Mouse (Mus musculus) neural tube, embryonic 12.5 days (tissue): Measurements from ENCODE around the gene Caln1. TPM values are rescaled to one million over a fixed set of nuclear protein-coding genes. Genes with fewer than 3 reads are reported as not detected.

Source experiments
- ATAC-seq: fragments of 200-750 bp; cut with Nextera tagmentation; 2 replicates; pipeline ENCODE4 v1.8.0; 2017; ENCODE audit warnings: low read depth, mild to moderate bottlenecking, moderate TSS enrichment, moderate library complexity; ENCODE audit not compliant: low FRiP score
- H3K27ac ChIP-seq: fragments of 300-500 bp; sonication (generic); 2 replicates; pipeline ENCODE4 v1.5.1; 2016
- H3K27me3 ChIP-seq: fragments of 300-500 bp; sonication (generic); replicated peaks from 2 replicates; pipeline ENCODE4 v1.6.1; 2016; ENCODE audit warnings: mild to moderate bottlenecking
- H3K36me3 ChIP-seq: fragments of 300-500 bp; sonication (generic); 2 replicates; pipeline ENCODE4 v1.6.1; 2016; ENCODE audit warnings: mild to moderate bottlenecking
- H3K4me1 ChIP-seq: fragments of 300-500 bp; sonication (generic); 2 replicates; pipeline ENCODE4 v1.6.1; 2016
- H3K4me2 ChIP-seq: fragments of 300-500 bp; sonication (generic); replicated peaks from 2 replicates; pipeline ENCODE4 v1.6.1; 2016; ENCODE audit warnings: mild to moderate bottlenecking
- H3K4me3 ChIP-seq: fragments of 300-500 bp; sonication (generic); 2 replicates; pipeline ENCODE4 v1.5.1; 2016
- H3K9ac ChIP-seq: fragments of 300-500 bp; sonication (generic); 2 replicates; pipeline ENCODE4 v1.6.1; 2016; ENCODE audit warnings: mild to moderate bottlenecking
- H3K9me3 ChIP-seq: fragments of 300-500 bp; sonication (generic); 2 replicates; pipeline ENCODE4 v1.6.1; 2016; ENCODE audit warnings: mild to moderate bottlenecking
- WGBS: fragments of 180-500 bp; shearing (Covaris S2); methylation state at CpG from one replicate; pipeline ENCODE4 v1.1.7; 2016; 5-methylcytosine and 5-hydroxymethylcytosine counted together
- polyA plus RNA-seq: library from polyadenylated mRNA; unstranded; fragments of >200 nt; fragmentation: Nextera tagmentation; extraction: Ambion mirVana; gene quantifications from 2 replicates; pipeline ENCODE4 v1.2.1, GENCODE M21; 2016

The Caln1 gene
- polyA plus RNA-seq, 1 experiment from 2014 or later: 2.6 TPM

GRCm38 (mm10) chr5:130344999-130345398 lies 24.3 kb upstream of the Caln1 start:
- H3K36me3 ChIP-seq: peaks cover 29% of the 10 kb centered on the region
- no peak overlapping the region for H3K4me3 ChIP-seq
- H3K4me2 ChIP-seq: no peak overlapping the region
- H3K27me3 ChIP-seq: no peaks in the 10 kb centered on the region
- no peaks in the 10 kb centered on the region for H3K4me1 ChIP-seq
- H3K27ac ChIP-seq: no peak overlapping the region
- WGBS: 93% methylated on average over 7 of the region's 7 CpGs
- H3K9me3 ChIP-seq: peaks cover 5% of the 10 kb centered on the region; the same call in 1 of the 2 replicates
- ATAC-seq: no peak
- H3K9ac ChIP-seq: no peak overlapping the region

DNA sequence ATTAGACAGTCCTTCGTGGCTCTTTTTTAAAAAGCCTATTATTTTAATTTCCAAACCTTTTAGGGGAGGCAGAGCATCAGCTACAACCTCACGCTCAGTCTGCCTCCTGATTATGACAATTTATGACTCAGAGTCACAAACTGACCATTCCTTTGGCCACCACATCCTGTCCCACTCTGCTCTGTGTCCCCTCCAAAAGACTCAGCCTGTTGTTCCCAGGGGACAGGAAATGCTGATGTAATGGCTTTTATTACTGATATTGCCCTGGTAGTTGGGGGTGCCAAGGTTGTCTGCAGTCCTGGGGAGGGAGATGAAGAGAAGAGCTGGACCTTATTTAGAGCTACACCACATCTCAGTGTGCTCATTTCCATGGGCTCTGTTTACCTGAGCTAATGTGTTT lies 23.4 kb upstream of the Caln1 start:
- Histone ChIP-seq H3K36me3 (peaks cover 21% of the 10 kb centered on the region), H3K27ac (no peak overlapping the region), H3K4me2 (no peak overlapping the region), H3K9me3 (peaks cover 5% of the 10 kb centered on the region; the same call in 1 of the 2 replicates), H3K4me3 (no peak overlapping the region), H3K4me1 (no peaks in the 10 kb centered on the region), H3K9ac (no peak overlapping the region), H3K27me3 (no peaks in the 10 kb centered on the region)
- 80% methylated on average over 2 of the region's 2 CpGs for WGBS
- ATAC-seq: no peak

DNA sequence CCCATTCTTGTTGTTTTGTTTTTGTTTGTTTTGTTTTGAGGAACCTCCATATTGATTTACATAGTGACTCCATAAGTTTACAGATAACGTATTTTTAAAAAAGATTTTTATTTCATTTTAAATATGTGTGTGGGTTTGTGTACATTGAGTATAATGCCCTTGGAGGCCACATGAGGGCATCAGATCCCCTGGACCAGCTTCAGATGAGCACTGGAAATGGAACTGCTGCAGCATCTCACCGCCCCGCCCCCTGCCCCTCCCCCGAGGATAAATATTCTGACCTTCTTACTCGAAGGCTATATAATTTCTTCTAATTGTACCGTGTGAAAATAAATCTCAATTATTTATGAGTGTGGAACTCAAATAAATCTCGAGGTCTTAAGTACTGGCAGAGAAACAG lies 14.0 kb upstream of the Caln1 start:
- no peaks in the 10 kb centered on the region for H3K9me3 ChIP-seq
- H3K27me3 ChIP-seq: no peaks in the 10 kb centered on the region
- H3K9ac ChIP-seq: no peak overlapping the region
- H3K4me1 ChIP-seq: no peaks in the 10 kb centered on the region
- H3K27ac ChIP-seq: no peak overlapping the region
- no peak for ATAC-seq
- WGBS: 63% methylated on average over 7 of the region's 7 CpGs
- H3K36me3 ChIP-seq: no peaks in the 10 kb centered on the region
- no peak overlapping the region for H3K4me2 ChIP-seq
- H3K4me3 ChIP-seq: no peak overlapping the region

DNA sequence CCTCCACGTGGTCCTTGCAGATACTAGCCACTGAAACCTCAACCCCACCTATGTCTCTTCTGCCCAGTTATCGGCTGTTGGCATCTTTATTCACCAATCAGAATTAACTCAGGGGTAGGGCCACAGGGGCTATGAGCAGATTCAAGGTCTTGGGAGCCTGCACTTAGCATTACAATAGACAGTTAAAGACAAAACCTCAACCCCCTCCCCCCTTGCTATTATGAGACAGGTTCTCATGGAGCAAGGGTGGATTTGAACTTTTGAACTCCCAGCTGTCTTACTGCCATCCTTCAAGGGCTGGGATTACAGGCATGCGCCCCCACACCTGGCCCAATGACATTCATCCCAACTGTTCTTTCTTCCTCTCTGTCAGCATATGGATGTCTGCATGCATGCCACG lies 6.1 kb upstream of the Caln1 start:
- Histone ChIP-seq H3K27ac (no peak overlapping the region), H3K4me2 (no peak overlapping the region), H3K27me3 (no peaks in the 10 kb centered on the region), H3K9ac (no peak overlapping the region), H3K36me3 (no peaks in the 10 kb centered on the region), H3K9me3 (no peaks in the 10 kb centered on the region), H3K4me1 (no peaks in the 10 kb centered on the region; the same call in 1 of the 2 replicates), H3K4me3 (no peak overlapping the region)
- 45% methylated on average over 4 of the region's 4 CpGs for WGBS
- no peak for ATAC-seq

GRCm38 (mm10) chr5:130363773-130364172 lies 5.5 kb upstream of the Caln1 start:
- no peak overlapping the region for H3K4me3 ChIP-seq
- H3K36me3 ChIP-seq: no peaks in the 10 kb centered on the region
- no peak overlapping the region for H3K9ac ChIP-seq
- H3K27me3 ChIP-seq: no peaks in the 10 kb centered on the region
- no peak for ATAC-seq
- WGBS: 60% methylated on average over 3 of the region's 3 CpGs
- H3K4me1 ChIP-seq: no peaks in the 10 kb centered on the region; the same call in 1 of the 2 replicates
- no peaks in the 10 kb centered on the region for H3K9me3 ChIP-seq
- H3K4me2 ChIP-seq: no peak overlapping the region
- H3K27ac ChIP-seq: no peak overlapping the region

- Histone ChIP-seq H3K36me3 (no peaks in the 10 kb centered on the region), H3K27me3 (no peaks in the 10 kb centered on the region), H3K4me1 (no peaks in the 10 kb centered on the region), H3K4me2 (no peak overlapping the region), H3K4me3 (no peak overlapping the region), H3K9ac (no peak overlapping the region), H3K9me3 (no peaks in the 10 kb centered on the region), H3K27ac (no peak overlapping the region)
- no peak for ATAC-seq
- WGBS: 85% methylated on average over 6 of the region's 6 CpGs
Observed at GRCm38 (mm10) chr5:130368236-130368635, 1.0 kb upstream of the Caln1 start.

DNA sequence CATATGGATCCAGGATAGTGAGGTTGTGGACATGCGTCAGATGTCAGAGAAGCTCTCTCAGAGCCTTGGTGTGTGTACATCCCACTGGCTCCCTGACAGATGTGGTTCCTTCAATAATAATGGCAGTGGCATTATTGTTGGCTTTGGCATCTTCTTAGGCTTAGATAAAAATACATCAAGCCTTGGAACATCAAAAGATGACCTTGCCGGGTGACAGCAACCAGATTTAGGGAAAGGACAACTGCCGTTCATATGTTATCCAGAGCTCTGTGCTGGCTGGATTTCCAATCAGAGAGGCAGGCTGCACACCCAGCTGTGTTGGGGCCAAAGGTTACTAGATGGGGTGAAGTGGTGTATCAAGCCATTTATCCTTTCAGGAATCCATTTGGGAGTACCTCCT lies 6.2 kb downstream of the Caln1 start:
- H3K27me3 ChIP-seq: no peaks in the 10 kb centered on the region
- WGBS: 85% methylated on average over 3 of the region's 3 CpGs
- no peaks in the 10 kb centered on the region for H3K4me1 ChIP-seq
- no peak overlapping the region for H3K9ac ChIP-seq
- no peaks in the 10 kb centered on the region for H3K36me3 ChIP-seq
- no peak for ATAC-seq
- H3K4me3 ChIP-seq: no peak overlapping the region
- no peak overlapping the region for H3K27ac ChIP-seq
- no peaks in the 10 kb centered on the region for H3K9me3 ChIP-seq
- H3K4me2 ChIP-seq: no peak overlapping the region

- Histone ChIP-seq H3K9me3 (no peaks in the 10 kb centered on the region), H3K4me3 (no peak within 1 kb of the TSS; the same call in 1 of the 2 replicates), H3K36me3 (no peaks in the 10 kb centered on the region), H3K27me3 (no peaks in the 10 kb centered on the region), H3K27ac (no peak within 1 kb of the TSS), H3K9ac (no peak within 1 kb of the TSS), H3K4me2 (peak within 1 kb of the TSS; percentile 52), H3K4me1 (peaks cover 17% of the 10 kb centered on the region)
- WGBS: 21% methylated on average over 13 of the region's 13 CpGs
- no peak for ATAC-seq
Observed at GRCm38 (mm10) chr5:130384222-130384912, 15.1 kb downstream of the Caln1 start, which contains the start of gene A330070K13Rik. A330070K13Rik (minus strand) TSS chr5:130384631.

- no peak overlapping the region for H3K27ac ChIP-seq
- WGBS: 62% methylated on average over 7 of the region's 7 CpGs
- ATAC-seq: no peak
Observed at GRCm38 (mm10) chr5:130386418-130386817, 17.2 kb downstream of the Caln1 start.

GRCm38 (mm10) chr5:130393618-130394355 lies 24.5 kb downstream of the Caln1 start:
- no peaks in the 10 kb centered on the region for H3K9me3 ChIP-seq
- ATAC-seq: no peak
- H3K27ac ChIP-seq: no peak overlapping the region
- H3K27me3 ChIP-seq: no peaks in the 10 kb centered on the region
- no peaks in the 10 kb centered on the region for H3K36me3 ChIP-seq
- 61% methylated on average over 8 of the region's 8 CpGs for WGBS
- H3K4me1 ChIP-seq: no peaks in the 10 kb centered on the region
- H3K4me2 ChIP-seq: no peak overlapping the region
- H3K4me3 ChIP-seq: no peak overlapping the region
- H3K9ac ChIP-seq: no peak overlapping the region

More at GRCm38 (mm10) chr5:130386418-130386817, 17.2 kb downstream of the Caln1 start:
- Histone ChIP-seq H3K27me3 (no peaks in the 10 kb centered on the region), H3K4me1 (peaks cover 17% of the 10 kb centered on the region), H3K4me2 (no peak overlapping the region), H3K9me3 (no peaks in the 10 kb centered on the region), H3K9ac (no peak overlapping the region), H3K4me3 (no peak overlapping the region), H3K36me3 (no peaks in the 10 kb centered on the region)

DNA sequence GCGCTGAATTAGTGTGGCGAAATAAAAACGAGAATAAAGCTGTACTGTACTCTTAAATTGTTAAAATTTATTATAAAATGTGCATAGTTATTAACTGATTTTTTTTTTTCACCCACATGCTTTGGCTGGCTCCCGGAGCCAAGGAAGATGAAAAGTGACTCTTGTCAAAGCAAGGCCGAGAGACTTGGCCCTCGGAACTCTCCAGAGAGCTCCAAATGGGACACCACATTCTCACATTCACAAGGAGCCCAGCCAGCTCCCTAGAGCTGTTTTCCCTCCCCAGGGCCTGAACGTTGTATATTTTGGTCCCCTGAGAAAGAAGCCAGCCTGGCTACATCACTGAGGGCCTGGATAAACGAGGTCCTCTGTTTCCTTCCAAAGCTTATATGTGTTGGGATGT lies 25.1 kb downstream of the Caln1 start:
- Histone ChIP-seq H3K27me3 (no peaks in the 10 kb centered on the region), H3K36me3 (no peaks in the 10 kb centered on the region), H3K4me3 (no peak overlapping the region), H3K4me2 (no peak overlapping the region), H3K4me1 (no peaks in the 10 kb centered on the region), H3K9me3 (no peaks in the 10 kb centered on the region), H3K9ac (no peak overlapping the region), H3K27ac (no peak overlapping the region)
- no peak for ATAC-seq
- WGBS: 76% methylated on average over 8 of the region's 8 CpGs

DNA sequence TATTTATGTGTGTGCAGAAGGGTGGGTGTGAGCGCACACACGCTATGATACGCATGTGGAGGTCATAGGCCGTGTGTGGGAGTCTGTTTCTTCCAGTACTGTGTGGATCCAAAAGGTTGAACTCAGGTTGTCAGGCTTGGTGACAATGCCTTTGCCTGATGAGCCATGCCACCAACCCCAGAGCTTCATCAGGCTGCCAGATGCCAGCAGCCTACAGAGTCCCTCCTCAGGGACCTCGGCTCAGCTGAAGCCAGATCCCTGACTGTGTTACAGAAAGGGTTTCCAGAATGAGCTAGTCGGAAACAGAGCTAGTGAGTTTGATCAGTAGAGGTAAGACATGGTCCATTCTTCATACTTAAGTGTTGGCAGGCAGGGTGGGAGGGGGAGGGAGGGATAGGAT lies 25.9 kb downstream of the Caln1 start:
- no peak for ATAC-seq
- no peak overlapping the region for H3K9ac ChIP-seq
- no peaks in the 10 kb centered on the region for H3K36me3 ChIP-seq
- H3K27me3 ChIP-seq: no peaks in the 10 kb centered on the region
- no peaks in the 10 kb centered on the region for H3K4me1 ChIP-seq
- 81% methylated on average over 6 of the region's 6 CpGs for WGBS
- no peaks in the 10 kb centered on the region for H3K9me3 ChIP-seq
- no peak overlapping the region for H3K4me2 ChIP-seq
- no peak overlapping the region for H3K27ac ChIP-seq
- no peak overlapping the region for H3K4me3 ChIP-seq
